Mouse (Mus musculus) stomach, embryonic 15.5 days (tissue): Measurements from ENCODE around the gene Snapc5. TPM values are rescaled to one million over a fixed set of nuclear protein-coding genes. Genes with fewer than 3 reads are reported as not detected.
A peak's percentile ranks its signal among the peaks of the same experiment; 100 is the strongest.

Experiments
- ATAC-seq: fragments of 200-750 bp; cut with Nextera tagmentation; 2 replicates; pipeline ENCODE4 v1.8.0; 2017; ENCODE audit warnings: low read depth, moderate number of reproducible peaks, moderate TSS enrichment; ENCODE audit not compliant: insufficient read depth, low FRiP score
- H3K27ac ChIP-seq: fragments of 300-500 bp; sonication (generic); 2 replicates; pipeline ENCODE4 v1.5.1; 2015; ENCODE audit warnings: mild to moderate bottlenecking, inconsistent platforms
- H3K27me3 ChIP-seq: fragments of 300-500 bp; sonication (generic); replicated peaks from 2 replicates; pipeline ENCODE4 v1.6.1; 2015; ENCODE audit warnings: inconsistent platforms
- H3K36me3 ChIP-seq: fragments of 300-500 bp; sonication (generic); 2 replicates; pipeline ENCODE4 v1.6.1; 2015; ENCODE audit warnings: inconsistent platforms
- H3K4me1 ChIP-seq: fragments of 300-500 bp; sonication (generic); 2 replicates; pipeline ENCODE4 v1.6.1; 2015; ENCODE audit warnings: inconsistent platforms
- H3K4me2 ChIP-seq: fragments of 300-500 bp; sonication (generic); 2 replicates; pipeline ENCODE4 v1.6.1; 2015; ENCODE audit warnings: mild to moderate bottlenecking, inconsistent platforms
- H3K4me3 ChIP-seq: fragments of 300-500 bp; sonication (generic); replicated peaks from 2 replicates; pipeline ENCODE4 v1.5.1; 2015; ENCODE audit warnings: inconsistent platforms
- H3K9ac ChIP-seq: fragments of 300-500 bp; sonication (generic); 2 replicates; pipeline ENCODE4 v1.6.1; 2015; ENCODE audit warnings: inconsistent platforms
- H3K9me3 ChIP-seq: fragments of 300-500 bp; sonication (generic); 2 replicates; pipeline ENCODE4 v1.6.1; 2016; ENCODE audit warnings: inconsistent platforms
- WGBS: fragments of 180-500 bp; shearing (Covaris S2); methylation state at CpG from one replicate; pipeline ENCODE4 v1.1.7; 2015; 5-methylcytosine and 5-hydroxymethylcytosine counted together
- polyA plus RNA-seq: library from polyadenylated mRNA; unstranded; fragments of >200 nt; fragmentation: Nextera tagmentation; extraction: Ambion mirVana; gene quantifications from 2 replicates; pipeline ENCODE4 v1.2.1, GENCODE M21; 2015

The Snapc5 gene
- polyA plus RNA-seq, 1 experiment from 2014 or later: 31.1 TPM

DNA sequence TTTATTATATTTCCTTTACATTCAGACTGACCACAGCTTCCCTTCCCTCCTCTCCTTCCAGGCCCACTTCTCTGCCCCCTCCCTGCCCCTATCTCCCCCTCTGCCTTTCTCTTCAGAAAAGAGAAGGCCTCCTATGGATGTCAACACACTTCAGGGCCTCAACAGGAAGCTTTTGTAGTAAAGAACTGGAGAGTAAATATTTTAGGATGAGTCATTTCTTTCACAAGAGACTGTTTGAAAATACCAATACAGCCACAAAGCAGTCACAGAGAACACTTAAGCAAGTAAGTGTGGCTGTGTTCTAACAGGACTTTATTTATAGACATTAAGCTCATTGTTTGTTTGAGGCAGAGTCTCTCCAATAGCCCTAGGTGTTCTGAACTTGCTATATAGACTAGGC is 23.3 kb downstream of the Snapc5 start:
- no peak overlapping the region for H3K4me3 ChIP-seq
- peaks cover 4% of the 10 kb centered on the region; the same call in 1 of the 2 replicates for H3K4me1 ChIP-seq
- no peaks in the 10 kb centered on the region for H3K9me3 ChIP-seq
- H3K27ac ChIP-seq: 0 out of 2 replicates have a peak overlapping the region, but pooled peaks have one; percentile 5
- no peak overlapping the region for H3K4me2 ChIP-seq
- ATAC-seq: no peak
- H3K27me3 ChIP-seq: no peaks in the 10 kb centered on the region
- H3K9ac ChIP-seq: no peak overlapping the region
- H3K36me3 ChIP-seq: 0 out of 2 replicates have a peak, but pooled peaks cover 6% of the 10 kb centered on the region

DNA sequence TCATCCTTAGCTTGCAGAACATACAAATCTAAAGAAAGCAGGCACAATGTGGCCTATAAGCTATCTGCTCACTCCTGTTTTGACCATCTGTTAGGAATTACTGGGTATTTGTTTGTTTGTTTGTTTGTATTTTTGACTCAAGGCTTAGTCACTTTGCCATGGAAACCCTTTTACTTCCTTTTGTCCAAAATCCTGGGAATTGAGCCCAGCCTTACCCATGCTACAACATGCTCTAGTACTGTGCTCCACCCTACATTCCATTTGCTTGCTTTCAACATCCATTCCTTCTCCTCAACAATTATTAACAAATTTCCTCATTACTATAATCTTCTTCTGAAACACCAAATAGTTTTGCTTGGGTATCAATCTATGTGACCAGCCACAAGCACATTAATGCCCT is 23.8 kb downstream of the Snapc5 start:
- no peak for ATAC-seq
- no peak overlapping the region for H3K27ac ChIP-seq

DNA sequence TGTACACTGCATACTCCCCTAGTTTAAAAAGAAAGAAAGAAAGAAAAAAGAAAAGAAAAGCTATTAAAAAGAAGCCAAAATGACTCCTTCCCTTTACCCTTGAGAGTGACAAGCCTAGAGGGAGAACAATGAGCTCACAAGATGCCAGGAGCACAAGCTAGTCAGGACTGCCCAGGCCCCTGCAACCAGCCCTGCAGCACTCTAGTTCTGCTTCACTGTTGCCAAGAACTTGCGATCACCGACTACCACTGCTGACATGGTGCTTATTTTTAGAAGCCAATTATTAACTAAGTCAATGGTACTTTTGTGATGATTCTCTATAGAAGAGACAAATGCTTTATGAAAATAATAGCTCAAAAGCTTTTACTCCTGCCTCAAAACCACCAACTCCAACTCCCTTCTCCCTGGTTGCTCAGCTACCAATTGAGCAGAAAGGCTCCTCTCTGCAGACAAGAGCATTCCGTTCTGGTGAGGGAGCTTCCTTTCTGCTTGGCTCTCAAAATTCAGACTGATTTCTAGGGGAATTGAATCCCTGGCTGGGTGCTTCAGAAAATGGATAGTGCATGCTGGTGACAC is 28.5 kb downstream of the Snapc5 start:
- H3K9ac ChIP-seq: no peak overlapping the region
- no peak overlapping the region for H3K27ac ChIP-seq
- WGBS: 65% methylated on average over 3 of the region's 3 CpGs
- H3K27me3 ChIP-seq: no peaks in the 10 kb centered on the region
- no peak overlapping the region for H3K4me3 ChIP-seq
- no peaks in the 10 kb centered on the region for H3K9me3 ChIP-seq
- H3K36me3 ChIP-seq: 0 out of 2 replicates have a peak, but pooled peaks cover 10% of the 10 kb centered on the region
- no peak overlapping the region for H3K4me2 ChIP-seq
- no peak for ATAC-seq
- H3K4me1 ChIP-seq: no peaks in the 10 kb centered on the region

More for the DNA sequence above, 23.8 kb downstream of the Snapc5 start:
- Histone ChIP-seq H3K4me1 (peaks cover 4% of the 10 kb centered on the region; the same call in 1 of the 2 replicates), H3K9ac (no peak overlapping the region), H3K36me3 (0 out of 2 replicates have a peak, but pooled peaks cover 6% of the 10 kb centered on the region), H3K9me3 (no peaks in the 10 kb centered on the region), H3K4me2 (no peak overlapping the region), H3K27me3 (no peaks in the 10 kb centered on the region), H3K4me3 (no peak overlapping the region)

DNA sequence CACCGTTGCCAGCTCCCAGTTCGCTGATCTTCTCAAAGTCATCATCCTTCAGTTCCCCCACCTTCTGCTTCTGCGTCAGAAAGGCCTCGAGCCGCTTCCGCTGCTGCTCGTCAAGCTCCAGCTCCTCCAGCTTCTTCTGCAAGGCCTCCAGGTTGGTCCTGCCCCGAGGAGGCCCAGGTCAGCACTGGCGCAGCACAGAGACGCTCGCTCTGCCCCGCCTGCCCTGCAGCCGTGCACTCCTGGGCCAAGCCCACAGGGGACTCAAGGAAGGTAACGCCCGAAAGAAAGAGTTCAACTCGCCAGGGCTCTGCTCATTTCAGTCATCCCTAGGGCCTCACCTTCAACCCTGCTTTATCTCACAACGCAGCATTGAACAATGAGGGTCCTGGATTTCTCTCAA is 35.4 kb downstream of the Snapc5 start:
- Histone ChIP-seq H3K9me3 (no peaks in the 10 kb centered on the region), H3K9ac (no peak overlapping the region), H3K27me3 (no peaks in the 10 kb centered on the region), H3K27ac (no peak overlapping the region), H3K36me3 (0 out of 2 replicates have a peak, but pooled peaks cover 8% of the 10 kb centered on the region), H3K4me2 (no peak overlapping the region), H3K4me1 (no peaks in the 10 kb centered on the region; the same call in 1 of the 2 replicates), H3K4me3 (no peak overlapping the region)
- 81% methylated on average over 17 of the region's 17 CpGs for WGBS
- 0 out of 2 replicates have a peak, but pooled peaks have one; percentile 31 for ATAC-seq

DNA sequence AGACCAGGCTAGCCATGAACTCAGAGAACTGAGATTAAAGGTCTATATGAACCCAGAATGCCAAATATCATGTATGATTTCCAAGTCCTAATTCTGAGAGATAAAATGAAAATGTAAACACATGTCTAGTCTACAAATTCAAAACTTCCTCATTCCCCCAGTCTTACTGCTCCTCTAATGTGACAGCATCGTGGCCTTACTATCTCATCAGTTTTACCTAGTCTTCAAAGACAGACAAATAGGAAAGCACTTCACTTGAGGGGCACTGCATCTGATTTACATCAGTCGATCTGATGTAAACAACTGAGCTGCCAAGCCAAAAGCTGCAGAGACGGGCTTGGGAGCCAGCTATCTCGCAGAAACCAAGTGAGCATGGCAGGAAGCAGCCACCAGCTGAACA is 37.0 kb downstream of the Snapc5 start:
- H3K9me3 ChIP-seq: no peaks in the 10 kb centered on the region
- WGBS: 43% methylated on average over 4 of the region's 4 CpGs
- peaks cover 5% of the 10 kb centered on the region for H3K4me1 ChIP-seq
- no peak for ATAC-seq
- H3K9ac ChIP-seq: no peak overlapping the region
- no peaks in the 10 kb centered on the region for H3K27me3 ChIP-seq
- H3K4me2 ChIP-seq: no peak overlapping the region
- no peak overlapping the region for H3K4me3 ChIP-seq
- H3K27ac ChIP-seq: no peak overlapping the region
- 0 out of 2 replicates have a peak, but pooled peaks cover 8% of the 10 kb centered on the region for H3K36me3 ChIP-seq

DNA sequence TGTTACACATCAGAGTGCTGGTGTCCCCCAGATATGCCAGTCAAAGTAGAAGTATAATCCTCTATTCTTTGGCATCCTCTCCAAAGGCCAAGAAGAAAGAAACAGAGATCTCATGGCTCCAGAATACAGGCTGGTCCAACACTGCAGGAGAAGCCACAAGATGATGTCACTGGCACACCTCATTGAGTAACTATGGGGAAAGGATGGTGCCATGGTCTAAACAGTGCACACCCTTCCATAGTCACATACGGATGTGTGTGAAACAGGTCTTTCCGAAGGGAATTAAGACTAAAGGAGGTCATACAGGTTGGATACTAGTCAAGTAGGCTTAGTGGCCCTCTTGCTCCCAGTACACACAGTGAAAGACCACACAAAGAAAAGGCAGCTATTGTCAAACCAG is 37.6 kb downstream of the Snapc5 start:
- peaks cover 5% of the 10 kb centered on the region for H3K4me1 ChIP-seq
- H3K4me3 ChIP-seq: no peak overlapping the region
- 87% methylated on average over 2 of the region's 2 CpGs for WGBS
- ATAC-seq: no peak
- no peak overlapping the region for H3K4me2 ChIP-seq
- H3K9ac ChIP-seq: no peak overlapping the region
- H3K36me3 ChIP-seq: 0 out of 2 replicates have a peak, but pooled peaks cover 6% of the 10 kb centered on the region
- H3K9me3 ChIP-seq: no peaks in the 10 kb centered on the region
- no peaks in the 10 kb centered on the region for H3K27me3 ChIP-seq
- no peak overlapping the region for H3K27ac ChIP-seq

DNA sequence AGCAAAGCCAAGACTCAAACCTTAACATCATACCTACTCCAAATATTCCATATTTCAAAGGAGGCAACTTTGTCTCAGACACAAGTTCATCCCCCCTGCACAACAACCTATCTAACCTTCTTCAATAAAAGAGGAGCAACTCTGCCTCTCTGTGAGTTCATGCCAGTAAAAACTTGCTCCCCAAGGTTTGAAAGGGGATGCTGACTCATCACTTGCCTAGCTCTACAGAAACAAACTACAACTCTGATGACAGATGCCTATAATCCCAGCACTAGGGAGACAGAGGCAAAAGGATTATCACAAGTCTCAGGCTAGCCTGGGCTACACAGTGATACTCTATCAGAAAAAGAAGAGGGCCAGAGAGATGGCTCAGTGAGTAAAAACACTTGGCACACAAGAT is 38.8 kb downstream of the Snapc5 start:
- H3K4me3 ChIP-seq: no peak overlapping the region
- H3K9me3 ChIP-seq: no peaks in the 10 kb centered on the region
- H3K27me3 ChIP-seq: no peaks in the 10 kb centered on the region
- no peak overlapping the region for H3K9ac ChIP-seq
- H3K4me1 ChIP-seq: peaks cover 5% of the 10 kb centered on the region
- ATAC-seq: no peak
- no peak overlapping the region for H3K27ac ChIP-seq
- H3K36me3 ChIP-seq: no peaks in the 10 kb centered on the region
- H3K4me2 ChIP-seq: no peak overlapping the region

DNA sequence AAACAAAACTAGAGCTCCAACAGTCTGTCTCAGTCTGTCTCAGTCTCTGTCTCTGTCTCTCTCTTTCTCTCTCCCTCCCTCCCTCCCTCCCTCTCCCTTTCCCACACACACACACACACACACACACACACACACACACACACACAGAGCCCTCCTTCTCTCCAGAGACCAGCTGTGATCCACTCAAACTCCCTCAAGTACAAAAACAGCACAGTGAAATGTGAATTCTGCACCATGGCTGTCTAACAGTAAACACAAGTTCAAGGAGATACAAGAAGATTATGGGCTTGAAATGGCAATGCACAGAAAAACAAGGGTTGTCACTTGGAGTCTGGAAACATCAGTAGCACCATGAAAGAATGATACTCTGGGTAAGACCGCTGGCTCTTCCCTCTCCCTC is 40.2 kb downstream of the Snapc5 start:
- WGBS: 75% methylated on average over 1 of the region's 1 CpGs
- H3K36me3 ChIP-seq: no peaks in the 10 kb centered on the region
- H3K27ac ChIP-seq: no peak overlapping the region
- H3K4me2 ChIP-seq: no peak overlapping the region
- no peak for ATAC-seq
- no peaks in the 10 kb centered on the region for H3K9me3 ChIP-seq
- peaks cover 5% of the 10 kb centered on the region for H3K4me1 ChIP-seq
- H3K4me3 ChIP-seq: no peak overlapping the region
- no peaks in the 10 kb centered on the region for H3K27me3 ChIP-seq
- H3K9ac ChIP-seq: no peak overlapping the region

DNA sequence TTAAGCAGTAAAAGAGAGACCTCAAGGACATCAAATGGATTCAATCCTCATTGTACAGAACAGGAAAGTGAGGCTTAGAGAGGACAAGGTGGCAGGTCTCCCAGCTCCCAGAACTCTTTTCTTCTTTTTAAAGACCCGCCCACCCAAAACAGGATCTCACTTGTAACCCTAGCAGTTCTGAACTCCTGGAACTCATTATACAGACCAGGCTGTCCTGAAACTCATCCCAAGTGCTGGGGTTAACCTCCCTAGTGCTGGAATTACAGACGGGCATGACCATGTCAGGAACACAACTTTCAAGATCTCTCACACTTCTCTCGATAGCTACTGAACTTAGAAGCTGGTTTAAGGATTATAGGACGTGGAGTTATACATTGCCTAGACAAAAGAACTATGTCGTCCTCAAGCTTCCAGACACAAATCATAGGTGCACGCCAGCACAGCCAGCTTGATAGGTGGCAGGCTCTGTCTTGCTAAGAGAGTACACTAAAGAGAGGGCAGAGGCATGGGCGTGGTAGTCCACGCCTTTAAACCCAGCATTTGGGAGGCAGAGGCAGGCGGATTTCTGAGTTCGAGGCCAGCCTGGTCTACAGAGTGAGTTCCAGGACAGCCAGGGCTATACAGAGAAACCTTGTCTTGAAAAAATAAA is 40.8 kb downstream of the Snapc5 start:
- no peak overlapping the region for H3K9ac ChIP-seq
- peaks cover 5% of the 10 kb centered on the region for H3K4me1 ChIP-seq
- no peaks in the 10 kb centered on the region for H3K36me3 ChIP-seq
- no peaks in the 10 kb centered on the region for H3K27me3 ChIP-seq
- no peak overlapping the region for H3K4me2 ChIP-seq
- no peak overlapping the region for H3K27ac ChIP-seq
- 81% methylated on average over 10 of the region's 10 CpGs for WGBS
- H3K9me3 ChIP-seq: no peaks in the 10 kb centered on the region
- no peak overlapping the region for H3K4me3 ChIP-seq
- no peak for ATAC-seq

DNA sequence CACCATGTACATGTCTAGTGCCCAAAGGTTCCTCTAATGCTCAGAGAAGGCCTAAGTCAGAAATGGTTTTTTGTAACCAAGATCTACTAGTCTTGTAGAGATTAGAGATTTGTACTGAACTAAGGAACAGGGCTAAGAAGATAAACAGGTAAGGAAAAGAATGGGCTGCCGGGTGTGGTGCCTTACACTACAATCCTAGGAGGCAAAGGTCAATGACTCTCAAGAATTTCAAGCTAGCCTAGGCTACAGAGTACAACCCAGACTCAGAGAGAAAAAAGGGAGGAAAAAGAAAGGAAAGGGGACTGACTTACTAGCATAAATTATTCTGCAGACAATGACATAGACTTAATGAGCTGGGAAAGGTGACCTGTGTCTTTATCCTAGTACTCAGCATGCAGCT is 41.5 kb downstream of the Snapc5 start:
- H3K4me3 ChIP-seq: no peak overlapping the region
- H3K4me2 ChIP-seq: no peak overlapping the region
- H3K27me3 ChIP-seq: no peaks in the 10 kb centered on the region
- H3K27ac ChIP-seq: no peak overlapping the region
- no peaks in the 10 kb centered on the region for H3K9me3 ChIP-seq
- no peaks in the 10 kb centered on the region for H3K36me3 ChIP-seq
- no peak for ATAC-seq
- 51% methylated on average over 1 of the region's 1 CpGs for WGBS
- H3K4me1 ChIP-seq: peaks cover 5% of the 10 kb centered on the region
- no peak overlapping the region for H3K9ac ChIP-seq

DNA sequence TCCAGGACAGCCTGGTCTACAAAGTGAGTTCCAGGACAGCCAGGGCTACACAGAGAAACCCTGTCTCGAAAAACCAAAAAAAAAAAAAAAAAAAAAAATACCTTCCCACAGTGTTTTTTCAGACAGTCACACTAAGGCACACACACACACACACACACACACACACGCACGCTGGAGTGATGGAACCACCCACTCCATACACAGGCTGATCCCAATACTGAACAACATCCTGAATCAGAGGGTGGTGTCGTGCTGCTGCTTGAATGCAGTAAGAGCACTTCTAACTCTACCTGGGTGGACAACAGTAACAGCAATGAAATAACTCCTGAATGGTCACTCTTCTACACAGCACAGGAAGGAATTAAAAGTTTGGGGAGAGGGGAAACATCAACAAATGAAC is 42.4 kb downstream of the Snapc5 start:
- no peak overlapping the region for H3K4me2 ChIP-seq
- WGBS: 76% methylated on average over 4 of the region's 4 CpGs
- peaks cover 5% of the 10 kb centered on the region for H3K4me1 ChIP-seq

DNA sequence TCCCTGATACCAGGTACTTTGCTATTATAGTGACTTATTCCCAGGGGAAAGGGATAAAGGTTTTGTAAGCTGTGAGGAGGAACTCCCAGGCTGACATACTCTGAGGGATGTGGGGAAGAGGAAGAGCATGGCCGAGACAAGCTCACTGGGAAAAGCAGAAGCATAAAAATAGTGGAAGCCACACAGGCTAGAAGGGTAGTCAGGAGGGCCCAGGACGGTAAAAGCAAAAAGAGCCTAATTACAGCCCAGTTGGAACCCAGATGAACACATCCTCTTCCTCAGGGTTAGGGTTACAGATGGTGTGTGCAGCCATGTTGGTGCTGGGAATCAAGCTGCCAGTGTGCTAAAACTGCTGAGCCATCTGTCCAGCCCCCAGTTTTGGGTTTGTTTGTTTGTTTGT is 43.0 kb downstream of the Snapc5 start:
- no peak for ATAC-seq
- Histone ChIP-seq H3K4me1 (peaks cover 5% of the 10 kb centered on the region), H3K4me3 (no peak overlapping the region), H3K36me3 (no peaks in the 10 kb centered on the region), H3K27ac (no peak overlapping the region), H3K9ac (no peak overlapping the region), H3K27me3 (no peaks in the 10 kb centered on the region), H3K9me3 (no peaks in the 10 kb centered on the region), H3K4me2 (no peak overlapping the region)
- 57% methylated on average over 2 of the region's 2 CpGs for WGBS

More for the DNA sequence above, 42.4 kb downstream of the Snapc5 start:
- Histone ChIP-seq H3K9me3 (no peaks in the 10 kb centered on the region), H3K4me3 (no peak overlapping the region), H3K36me3 (no peaks in the 10 kb centered on the region), H3K9ac (no peak overlapping the region), H3K27me3 (no peaks in the 10 kb centered on the region), H3K27ac (no peak overlapping the region)
- no peak for ATAC-seq
